Mouse (Mus musculus): ENCODE measurements around the gene Msrb1.

DNA sequence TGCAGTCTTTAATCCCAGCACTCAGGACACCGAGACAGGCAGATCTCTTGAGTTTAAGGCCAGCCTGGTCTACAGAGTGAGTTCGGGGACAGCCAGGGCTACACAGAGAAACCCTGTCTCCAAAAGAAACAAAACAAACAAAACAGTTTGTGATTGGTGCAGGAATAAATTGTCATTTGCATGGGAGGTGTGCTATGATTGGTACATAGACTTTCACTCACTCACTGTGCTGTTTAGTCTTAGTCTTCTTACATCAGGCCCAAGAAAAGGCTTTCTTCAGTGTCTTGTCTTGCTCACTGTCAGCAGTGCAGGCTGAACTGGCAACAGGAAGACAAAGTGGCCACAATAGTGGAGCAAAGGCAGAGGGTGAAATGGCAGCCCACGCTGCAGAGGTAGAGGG is 7.9 kb downstream of the Msrb1 start:
- TF ChIP-seq CTCF (IDR thresholded peaks at IDR 0.05; ENCODE audit: borderline replicate concordance, insufficient read depth, low read length) (no peak), POLR2A (IDR thresholded peaks at IDR 0.05; ENCODE audit: low read depth, low read length) (no peak)
